Mouse (Mus musculus): Measurements from ENCODE around the gene Slc22a1. TPM values are rescaled to one million over a fixed set of nuclear protein-coding genes. Genes with fewer than 3 reads are reported as not detected.

Slc22a1 gene
- polyA plus RNA-seq, 1 experiment from 2014 or later, result not detected

GRCm38 (mm10) chr17:12660572-12661260 lies 14.9 kb downstream of the Slc22a1 start:
- ATAC-seq (ENCODE audit: low read depth) (no peak), DNase-seq (no peak)
- H3K36me3 ChIP-seq, result no peaks in the 10 kb centered on the region
- no peak overlapping the region for H3K9ac ChIP-seq
- H3K27ac ChIP-seq, result no peak overlapping the region
- peaks cover 17% of the 10 kb centered on the region for H3K27me3 ChIP-seq
- no peak overlapping the region for H3K4me3 ChIP-seq (replicated peaks)
- WGBS (ENCODE audit: insufficient replicate concordance), result 62% methylated on average over 13 of the region's 13 CpGs
- no peaks in the 10 kb centered on the region for H3K4me1 ChIP-seq (replicated peaks)
- H3K4me2 ChIP-seq, result no peak overlapping the region
- H3K9me3 ChIP-seq (replicated peaks), result no peaks in the 10 kb centered on the region

- no peak for DNase-seq
- H3K9ac ChIP-seq, result no peak overlapping the region
- H3K36me3 ChIP-seq, result no peaks in the 10 kb centered on the region
- no peak overlapping the region for H3K4me2 ChIP-seq
- no peaks in the 10 kb centered on the region for H3K4me1 ChIP-seq (replicated peaks)
- ATAC-seq (ENCODE audit: low read depth), result no peak
- H3K9me3 ChIP-seq (replicated peaks), result no peaks in the 10 kb centered on the region
- H3K27ac ChIP-seq, result no peak overlapping the region
- 73% methylated on average over 10 of the region's 10 CpGs for WGBS (ENCODE audit: insufficient replicate concordance)
- H3K4me3 ChIP-seq (replicated peaks), result no peak overlapping the region
- peaks cover 17% of the 10 kb centered on the region; the same call in 1 of the 2 replicates for H3K27me3 ChIP-seq
Observed at GRCm38 (mm10) chr17:12659233-12659632, 16.4 kb downstream of the Slc22a1 start.

GRCm38 (mm10) chr17:12658784-12659183 lies 16.8 kb downstream of the Slc22a1 start:
- peaks cover 17% of the 10 kb centered on the region; the same call in 1 of the 2 replicates for H3K27me3 ChIP-seq
- no peak overlapping the region for H3K9ac ChIP-seq
- H3K4me1 ChIP-seq (replicated peaks), result no peaks in the 10 kb centered on the region
- no peak overlapping the region for H3K4me3 ChIP-seq (replicated peaks)
- no peak overlapping the region for H3K27ac ChIP-seq
- H3K4me2 ChIP-seq, result no peak overlapping the region
- DNase-seq (no peak), ATAC-seq (ENCODE audit: low read depth) (no peak)
- H3K9me3 ChIP-seq (replicated peaks), result no peaks in the 10 kb centered on the region
- no peaks in the 10 kb centered on the region for H3K36me3 ChIP-seq
- 61% methylated on average over 7 of the region's 7 CpGs for WGBS (ENCODE audit: insufficient replicate concordance)

GRCm38 (mm10) chr17:12655826-12656225 lies 19.8 kb downstream of the Slc22a1 start:
- no peak for ATAC-seq (ENCODE audit: low read depth)
- no peaks in the 10 kb centered on the region for H3K9me3 ChIP-seq (replicated peaks)

DNA sequence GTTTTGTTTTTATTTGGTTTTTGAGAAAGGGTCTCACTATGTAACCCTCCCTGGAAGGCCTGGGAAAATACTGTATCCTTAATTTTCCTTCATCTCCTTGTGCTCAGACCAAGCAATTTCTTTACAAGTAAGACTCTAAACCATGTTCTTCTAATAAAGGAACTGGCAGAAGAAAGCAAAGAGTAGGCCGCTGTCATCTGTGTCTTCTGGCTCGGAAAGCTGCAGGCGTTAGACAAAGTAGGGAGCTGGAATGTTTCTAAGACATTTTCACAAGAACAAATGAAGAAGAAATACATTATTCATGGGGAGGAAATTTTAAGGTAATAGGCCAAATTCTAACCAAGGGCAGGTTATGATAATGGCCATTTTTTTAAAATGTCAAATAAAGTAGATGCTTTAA lies 21.6 kb downstream of the Slc22a1 start:
- WGBS (ENCODE audit: insufficient replicate concordance), result 80% methylated on average over 3 of the region's 3 CpGs
- Histone ChIP-seq H3K9ac (no peak overlapping the region), H3K4me2 (no peak overlapping the region), H3K4me1 (replicated peaks) (no peaks in the 10 kb centered on the region), H3K36me3 (no peaks in the 10 kb centered on the region), H3K4me3 (replicated peaks) (no peak overlapping the region), H3K9me3 (replicated peaks) (no peaks in the 10 kb centered on the region), H3K27ac (no peak overlapping the region), H3K27me3 (peaks cover 6% of the 10 kb centered on the region; the same call in 1 of the 2 replicates)
- ATAC-seq (ENCODE audit: low read depth) (no peak), DNase-seq (no peak)

More at GRCm38 (mm10) chr17:12655826-12656225, 19.8 kb downstream of the Slc22a1 start:
- no peak for DNase-seq
- H3K4me1 ChIP-seq (replicated peaks), result no peaks in the 10 kb centered on the region
- H3K4me3 ChIP-seq (replicated peaks), result no peak overlapping the region
- H3K27me3 ChIP-seq, result peaks cover 6% of the 10 kb centered on the region; the same call in 1 of the 2 replicates
- H3K36me3 ChIP-seq, result no peaks in the 10 kb centered on the region
- 21% methylated on average over 7 of the region's 7 CpGs for WGBS (ENCODE audit: insufficient replicate concordance)
- H3K4me2 ChIP-seq, result no peak overlapping the region
- H3K9ac ChIP-seq, result no peak overlapping the region
- no peak overlapping the region for H3K27ac ChIP-seq

DNA sequence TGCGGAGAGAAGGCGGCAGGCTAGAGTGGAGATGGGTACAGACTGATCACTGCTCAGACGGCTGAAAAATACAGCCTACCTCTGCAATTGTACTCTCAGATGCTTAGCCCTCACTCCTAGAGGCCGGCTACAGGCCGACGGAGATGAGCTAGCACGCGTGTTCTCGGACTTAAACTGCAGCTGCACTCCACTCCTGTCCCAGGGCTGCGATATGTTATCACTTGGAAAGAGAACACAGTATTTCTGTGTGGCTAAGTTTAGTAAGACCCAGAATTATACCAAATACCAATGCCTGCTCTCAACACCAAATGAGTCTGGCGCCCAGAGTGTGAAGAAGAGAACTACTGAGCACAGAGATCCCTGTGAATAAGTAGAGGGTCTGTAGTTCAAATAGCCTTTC lies 23.0 kb downstream of the Slc22a1 start:
- no peak overlapping the region for H3K27ac ChIP-seq
- H3K36me3 ChIP-seq, result no peaks in the 10 kb centered on the region
- H3K9me3 ChIP-seq (replicated peaks), result no peaks in the 10 kb centered on the region
- peaks cover 9% of the 10 kb centered on the region for H3K27me3 ChIP-seq
- DNase-seq (no peak), ATAC-seq (ENCODE audit: low read depth) (no peak)
- no peaks in the 10 kb centered on the region for H3K4me1 ChIP-seq (replicated peaks)
- 72% methylated on average over 11 of the region's 11 CpGs for WGBS (ENCODE audit: insufficient replicate concordance)
- H3K4me3 ChIP-seq (replicated peaks), result no peak overlapping the region
- H3K4me2 ChIP-seq, result no peak overlapping the region
- H3K9ac ChIP-seq, result no peak overlapping the region

DNA sequence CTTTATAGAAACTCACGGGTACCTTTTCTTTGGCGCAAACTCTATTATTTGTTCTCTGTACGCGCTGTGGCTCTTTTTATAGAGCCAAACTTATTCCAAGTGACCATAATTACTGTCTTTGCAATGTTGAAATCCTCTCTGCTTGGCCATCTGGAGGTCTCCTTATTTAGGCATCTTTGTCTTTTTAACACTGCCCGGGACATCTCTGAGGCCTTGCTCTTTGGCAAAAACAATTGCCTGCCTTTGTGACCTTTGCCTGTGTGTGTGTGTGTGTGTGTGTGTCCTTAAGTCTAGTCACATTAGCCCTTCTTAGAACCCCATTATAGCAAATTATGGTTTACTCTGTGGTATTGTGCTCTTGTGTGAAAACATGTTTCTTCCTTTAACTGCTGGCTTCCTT lies 30.2 kb downstream of the Slc22a1 start:
- Histone ChIP-seq H3K4me1 (replicated peaks) (no peaks in the 10 kb centered on the region), H3K9me3 (replicated peaks) (no peaks in the 10 kb centered on the region), H3K27me3 (peaks cover 6% of the 10 kb centered on the region), H3K9ac (no peak overlapping the region), H3K4me3 (replicated peaks) (no peak overlapping the region), H3K27ac (no peak overlapping the region), H3K36me3 (no peaks in the 10 kb centered on the region), H3K4me2 (no peak overlapping the region)
- ATAC-seq (ENCODE audit: low read depth) (no peak), DNase-seq (no peak)
- 89% methylated on average over 5 of the region's 5 CpGs for WGBS (ENCODE audit: insufficient replicate concordance)

DNA sequence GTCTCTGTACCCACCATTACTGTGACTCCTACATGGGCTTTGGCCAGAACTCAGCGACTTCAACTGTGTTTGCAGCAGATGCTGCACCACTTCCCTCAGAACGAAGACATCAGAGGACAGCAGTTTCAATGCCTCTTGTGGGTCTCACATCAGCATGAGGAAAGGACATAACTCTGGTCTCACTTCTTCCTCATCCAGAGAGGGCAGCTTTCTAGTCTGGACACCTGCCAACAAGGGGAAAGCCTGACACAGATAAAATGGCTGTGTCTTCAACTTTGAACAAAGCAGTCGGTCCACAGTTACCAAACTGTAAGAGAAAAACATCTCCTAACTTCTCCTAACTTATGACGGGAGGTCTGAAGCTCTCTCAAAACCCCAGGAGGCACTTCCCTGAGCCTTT lies 34.5 kb downstream of the Slc22a1 start:
- Histone ChIP-seq H3K27ac (no peak overlapping the region), H3K36me3 (no peaks in the 10 kb centered on the region), H3K9ac (no peak overlapping the region), H3K4me2 (no peak overlapping the region), H3K4me3 (replicated peaks) (no peak overlapping the region), H3K27me3 (0 out of 2 replicates have a peak, but pooled peaks cover 3% of the 10 kb centered on the region), H3K9me3 (replicated peaks) (no peaks in the 10 kb centered on the region), H3K4me1 (replicated peaks) (no peaks in the 10 kb centered on the region)
- DNase-seq (no peak), ATAC-seq (ENCODE audit: low read depth) (no peak)
- 52% methylated on average over 4 of the region's 4 CpGs for WGBS (ENCODE audit: insufficient replicate concordance)

- no peak for DNase-seq
- no peak for ATAC-seq (ENCODE audit: low read depth)
- H3K9ac ChIP-seq, result no peak overlapping the region
- WGBS (ENCODE audit: insufficient replicate concordance), result 73% methylated on average over 3 of the region's 3 CpGs
- H3K9me3 ChIP-seq (replicated peaks), result no peaks in the 10 kb centered on the region
- H3K27me3 ChIP-seq, result 0 out of 2 replicates have a peak, but pooled peaks cover 3% of the 10 kb centered on the region
- H3K4me3 ChIP-seq (replicated peaks), result no peak overlapping the region
- no peak overlapping the region for H3K27ac ChIP-seq
- H3K4me1 ChIP-seq (replicated peaks), result no peaks in the 10 kb centered on the region
- no peaks in the 10 kb centered on the region for H3K36me3 ChIP-seq
- H3K4me2 ChIP-seq, result no peak overlapping the region
Observed at GRCm38 (mm10) chr17:12639585-12639984, 36.0 kb downstream of the Slc22a1 start.

DNA sequence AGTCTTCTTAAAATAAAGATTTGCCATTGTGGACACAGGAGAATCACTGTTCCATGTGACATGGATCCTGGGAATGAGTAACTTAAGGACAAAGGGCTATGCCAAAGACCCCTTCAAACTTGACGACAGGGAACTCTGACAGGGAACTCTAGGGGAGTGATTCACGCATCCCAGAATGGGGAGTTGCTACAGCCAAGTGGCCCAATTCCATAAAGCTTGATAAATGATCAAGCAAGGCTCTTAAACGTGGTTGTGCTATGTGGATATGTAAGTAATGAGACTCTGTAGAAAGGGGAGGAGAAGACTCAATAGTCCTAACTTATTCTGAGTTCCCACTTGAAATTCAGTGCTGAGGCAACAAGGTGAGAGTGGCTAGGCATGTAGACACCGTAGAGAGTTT lies 40.8 kb downstream of the Slc22a1 start:
- H3K4me1 ChIP-seq (replicated peaks), result no peaks in the 10 kb centered on the region
- no peaks in the 10 kb centered on the region for H3K36me3 ChIP-seq
- H3K27ac ChIP-seq, result no peak overlapping the region
- WGBS (ENCODE audit: insufficient replicate concordance), result 58% methylated on average over 4 of the region's 4 CpGs
- DNase-seq, result no peak
- H3K4me3 ChIP-seq (replicated peaks), result no peak overlapping the region
- H3K4me2 ChIP-seq, result no peak overlapping the region
- no peak overlapping the region for H3K9ac ChIP-seq
- 0 out of 2 replicates have a peak, but pooled peaks cover 3% of the 10 kb centered on the region for H3K27me3 ChIP-seq
- no peaks in the 10 kb centered on the region for H3K9me3 ChIP-seq (replicated peaks)
- no peak for ATAC-seq (ENCODE audit: low read depth)

DNA sequence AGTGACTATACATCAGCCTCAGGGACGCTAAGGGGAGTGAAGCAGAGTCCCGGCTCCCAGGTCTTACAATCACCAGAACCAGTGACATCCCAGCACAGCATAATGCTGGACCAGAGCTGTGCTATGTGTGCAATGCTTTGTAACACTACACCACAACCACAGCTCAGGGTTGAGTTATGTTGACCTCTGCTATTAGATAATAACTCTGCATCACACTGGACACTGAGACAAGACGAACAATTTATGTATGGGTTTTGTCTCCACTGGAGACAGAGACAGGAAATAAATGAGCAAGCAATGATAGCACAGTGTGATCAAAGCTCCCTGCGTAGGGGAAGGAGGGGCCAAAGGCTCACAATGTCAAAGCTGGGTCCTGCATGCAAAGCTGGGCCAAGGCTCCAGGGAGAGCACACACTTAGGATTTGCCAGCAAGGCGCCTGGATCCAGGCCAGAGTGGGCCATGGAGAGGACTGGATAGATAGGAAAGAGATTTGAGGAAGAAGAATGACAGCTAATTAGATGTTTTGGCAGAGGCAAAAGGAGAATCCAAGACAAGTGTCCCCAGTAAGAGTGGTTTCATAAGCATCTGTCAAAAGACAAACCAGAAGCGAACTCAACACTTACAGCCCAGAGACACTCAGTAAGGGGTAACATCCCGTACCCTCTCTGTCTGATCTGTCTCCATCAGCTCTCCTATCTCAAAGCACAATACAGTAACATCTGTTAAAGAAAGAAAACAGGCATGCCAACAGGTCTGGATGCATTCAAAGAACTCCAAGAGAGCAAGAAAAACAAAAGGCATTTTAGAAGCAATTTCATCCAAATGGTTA lies 43.6 kb downstream of the Slc22a1 start:
- no peaks in the 10 kb centered on the region for H3K9me3 ChIP-seq (replicated peaks)
- H3K4me3 ChIP-seq (replicated peaks), result no peak overlapping the region
- ATAC-seq (ENCODE audit: low read depth) (peak; percentile 29; the same call in 1 of the 2 replicates), DNase-seq (no peak)
- H3K4me1 ChIP-seq (replicated peaks), result no peaks in the 10 kb centered on the region
- no peak overlapping the region for H3K9ac ChIP-seq
- no peak overlapping the region for H3K27ac ChIP-seq
- H3K4me2 ChIP-seq, result no peak overlapping the region
- no peaks in the 10 kb centered on the region; the same call in 1 of the 2 replicates for H3K27me3 ChIP-seq
- WGBS (ENCODE audit: insufficient replicate concordance), result 40% methylated on average over 7 of the region's 7 CpGs
- no peaks in the 10 kb centered on the region for H3K36me3 ChIP-seq
